Mouse (Mus musculus): ENCODE results near the gene Wiz. TPM values are rescaled to one million over a fixed set of nuclear protein-coding genes. Genes with fewer than 3 reads are reported as not detected.
A peak's percentile ranks its signal among the peaks of the same experiment; 100 is the strongest.

Wiz gene
- polyA plus RNA-seq (2015; fragmentation: Nextera tagmentation; extraction: Ambion mirVana), result 46.7 and 47.8 TPM in 2 replicates

DNA sequence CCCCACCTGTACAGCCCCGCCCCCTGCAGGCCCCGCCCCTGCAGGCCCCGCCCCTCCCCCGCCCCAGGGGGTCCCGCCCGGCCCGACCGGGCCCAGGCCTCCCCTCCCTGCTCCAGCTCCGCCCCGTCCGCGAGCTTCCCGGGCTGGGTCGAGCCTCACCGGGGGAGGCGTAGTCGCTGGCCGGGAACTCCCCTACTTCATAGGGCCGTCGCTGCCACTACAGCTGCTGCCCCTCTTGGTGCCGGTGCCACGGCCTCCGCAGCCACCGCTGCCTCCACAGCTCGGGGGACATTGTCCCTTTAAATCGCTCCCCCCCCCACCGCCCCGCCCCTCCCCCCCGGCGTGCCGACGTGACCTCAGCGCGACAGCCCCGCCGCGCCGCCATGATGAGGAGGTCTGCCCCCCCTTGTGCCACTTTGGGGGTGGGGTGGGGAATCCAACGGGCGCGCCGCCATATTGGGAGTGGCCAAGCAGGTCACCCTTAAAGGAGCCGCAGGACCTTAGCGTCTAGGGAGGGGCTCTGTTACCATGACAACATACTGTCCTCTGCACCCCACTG, at the start of gene Wiz:
TSS of gene Wiz (minus strand) at position 339 of the 559 bp plus-strand sequence.
- WGBS, result 0% methylated on average over 25 of the region's 44 CpGs
- H3K4me3 ChIP-seq, result peak within 1 kb of the TSS; percentile 61
- H3K27ac ChIP-seq, result peak within 1 kb of the TSS; percentile 85
- H3K4me1 ChIP-seq, result peaks cover 20% of the 10 kb centered on the region
- peaks cover 13% of the 10 kb centered on the region; the same call in 1 of the 2 replicates for H3K36me3 ChIP-seq (replicated peaks)
- peak within 1 kb of the TSS; percentile 83 for H3K9ac ChIP-seq
- H3K27me3 ChIP-seq (replicated peaks), result peaks cover 38% of the 10 kb centered on the region
- H3K9me3 ChIP-seq, result no peaks in the 10 kb centered on the region
- peak within 1 kb of the TSS; percentile 84 for H3K4me2 ChIP-seq
- peak; percentile 90 for ATAC-seq (replicated peaks)

DNA sequence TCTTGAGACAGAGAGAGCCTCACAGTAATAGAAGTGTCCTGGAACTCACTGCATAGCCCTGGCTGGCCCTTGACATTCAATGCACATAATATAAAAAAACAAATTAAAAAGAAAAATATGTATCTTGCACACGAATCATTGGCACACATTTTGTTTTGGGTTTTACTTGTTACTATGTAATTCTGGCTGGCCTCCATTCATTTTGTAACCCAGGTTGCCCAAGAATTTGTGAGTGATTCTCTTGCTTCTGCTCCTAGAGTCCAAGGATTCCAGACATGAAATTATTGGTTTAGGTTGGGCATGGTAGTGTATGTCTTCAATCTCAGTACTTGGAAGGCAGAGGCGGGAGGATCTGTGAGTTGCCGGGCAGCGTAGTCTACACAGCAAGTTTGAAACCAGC, 47.9 kb upstream of the Wiz start:
- Histone ChIP-seq H3K27me3 (replicated peaks) (no peaks in the 10 kb centered on the region), H3K27ac (no peak overlapping the region), H3K36me3 (replicated peaks) (no peaks in the 10 kb centered on the region), H3K4me3 (no peak overlapping the region), H3K4me2 (no peak overlapping the region), H3K4me1 (no peaks in the 10 kb centered on the region), H3K9me3 (no peaks in the 10 kb centered on the region), H3K9ac (no peak overlapping the region)
- ATAC-seq (replicated peaks), result no peak
- 92% methylated on average over 4 of the region's 4 CpGs for WGBS

DNA sequence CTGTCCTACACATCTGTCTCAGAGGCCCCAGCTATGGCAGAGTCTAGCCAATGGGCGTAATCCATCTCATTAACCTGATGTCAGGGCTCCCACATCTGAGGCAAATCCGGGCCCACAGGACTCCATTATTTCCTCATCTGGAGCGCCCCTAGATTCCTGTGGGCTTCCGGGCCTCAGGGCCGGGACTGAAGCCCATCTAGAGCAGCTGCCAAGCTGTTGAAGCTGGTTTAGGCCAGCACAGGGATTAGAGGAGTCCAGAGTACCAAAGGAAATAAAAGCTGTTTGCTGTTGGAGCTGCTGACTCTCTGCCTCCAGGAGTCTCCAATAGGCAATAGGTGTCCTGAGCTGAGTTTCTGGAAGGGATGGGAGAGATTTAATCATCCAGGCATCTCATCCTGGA, 45.9 kb upstream of the Wiz start:
- ATAC-seq (replicated peaks), result no peak
- Histone ChIP-seq H3K9me3 (no peaks in the 10 kb centered on the region), H3K4me2 (no peak overlapping the region), H3K36me3 (replicated peaks) (no peaks in the 10 kb centered on the region), H3K4me3 (no peak overlapping the region), H3K4me1 (no peaks in the 10 kb centered on the region), H3K27me3 (replicated peaks) (no peaks in the 10 kb centered on the region), H3K27ac (no peak overlapping the region), H3K9ac (no peak overlapping the region)
- WGBS, result 72% methylated on average over 5 of the region's 5 CpGs

DNA sequence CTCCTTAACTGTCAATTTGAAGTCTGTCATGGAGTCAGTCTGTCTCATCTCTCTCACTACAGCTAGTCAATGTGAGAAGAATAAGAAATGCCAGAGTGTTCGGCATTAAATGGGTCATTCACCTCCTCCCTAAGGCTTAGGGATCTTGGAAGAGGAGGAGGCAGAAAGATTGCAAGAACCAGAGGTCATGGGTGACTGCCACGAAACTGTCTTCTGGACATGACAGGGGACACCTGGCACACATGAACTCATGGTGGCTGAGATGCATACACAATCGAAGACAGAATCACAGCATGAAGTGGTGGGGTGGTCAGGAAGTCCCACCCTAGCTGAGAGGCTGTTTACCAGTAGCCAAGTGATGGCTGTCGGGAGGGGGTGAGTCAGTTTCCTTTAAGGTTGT, 45.1 kb upstream of the Wiz start:
- H3K27me3 ChIP-seq (replicated peaks), result no peaks in the 10 kb centered on the region
- no peaks in the 10 kb centered on the region for H3K4me1 ChIP-seq
- H3K36me3 ChIP-seq (replicated peaks), result no peaks in the 10 kb centered on the region
- no peak overlapping the region for H3K4me2 ChIP-seq
- H3K27ac ChIP-seq, result no peak overlapping the region
- 79% methylated on average over 4 of the region's 4 CpGs for WGBS
- no peak overlapping the region for H3K4me3 ChIP-seq
- no peaks in the 10 kb centered on the region for H3K9me3 ChIP-seq
- no peak overlapping the region for H3K9ac ChIP-seq
- ATAC-seq (replicated peaks), result no peak

DNA sequence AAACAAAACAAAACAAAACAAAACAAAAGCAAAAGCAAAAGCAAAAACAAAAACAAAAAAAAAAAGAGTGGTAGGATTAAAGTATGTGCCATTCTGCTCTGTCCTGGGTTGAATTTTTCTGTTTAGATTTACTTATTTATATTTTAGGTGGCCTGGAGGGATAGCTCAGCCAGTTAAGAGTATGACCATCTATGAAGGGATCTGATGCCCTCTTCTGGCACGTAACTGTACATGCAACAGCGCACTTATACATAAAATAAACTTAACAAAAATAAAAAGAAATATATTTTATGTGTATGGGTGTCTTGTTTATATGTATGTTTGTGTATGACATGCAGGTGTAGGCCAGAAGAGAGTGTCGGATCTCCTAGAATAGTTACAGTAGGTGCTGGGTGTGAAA, 42.7 kb upstream of the Wiz start:
- Histone ChIP-seq H3K27ac (no peak overlapping the region), H3K9ac (no peak overlapping the region), H3K36me3 (replicated peaks) (no peaks in the 10 kb centered on the region), H3K27me3 (replicated peaks) (no peaks in the 10 kb centered on the region), H3K4me2 (no peak overlapping the region), H3K4me3 (no peak overlapping the region), H3K4me1 (no peaks in the 10 kb centered on the region), H3K9me3 (no peaks in the 10 kb centered on the region)
- WGBS, result 64% methylated on average over 3 of the region's 3 CpGs
- ATAC-seq (replicated peaks), result no peak

DNA sequence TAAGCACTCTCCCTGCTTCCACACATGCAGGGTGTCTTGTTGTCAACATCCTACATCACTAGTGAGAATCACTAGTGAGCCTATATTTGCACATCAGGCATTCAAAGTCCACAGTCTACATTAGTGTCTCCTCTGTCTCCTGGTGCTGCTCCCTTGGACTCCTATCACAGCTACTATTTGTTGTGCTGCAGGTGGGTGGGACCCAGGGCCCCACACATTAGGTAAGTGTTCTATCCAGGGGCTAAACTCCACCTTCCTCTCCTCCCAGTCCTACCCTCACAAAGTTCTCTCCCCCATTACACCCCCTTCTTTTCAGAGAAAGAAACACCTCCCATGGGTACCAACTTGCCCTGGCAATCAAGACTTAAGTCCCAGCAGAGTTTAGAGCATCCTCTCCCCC, 37.4 kb upstream of the Wiz start:
- Histone ChIP-seq H3K36me3 (replicated peaks) (no peaks in the 10 kb centered on the region), H3K27me3 (replicated peaks) (no peaks in the 10 kb centered on the region), H3K9me3 (no peaks in the 10 kb centered on the region), H3K27ac (no peak overlapping the region), H3K4me1 (no peaks in the 10 kb centered on the region), H3K4me3 (no peak overlapping the region), H3K9ac (no peak overlapping the region), H3K4me2 (no peak overlapping the region)
- ATAC-seq (replicated peaks), result no peak

DNA sequence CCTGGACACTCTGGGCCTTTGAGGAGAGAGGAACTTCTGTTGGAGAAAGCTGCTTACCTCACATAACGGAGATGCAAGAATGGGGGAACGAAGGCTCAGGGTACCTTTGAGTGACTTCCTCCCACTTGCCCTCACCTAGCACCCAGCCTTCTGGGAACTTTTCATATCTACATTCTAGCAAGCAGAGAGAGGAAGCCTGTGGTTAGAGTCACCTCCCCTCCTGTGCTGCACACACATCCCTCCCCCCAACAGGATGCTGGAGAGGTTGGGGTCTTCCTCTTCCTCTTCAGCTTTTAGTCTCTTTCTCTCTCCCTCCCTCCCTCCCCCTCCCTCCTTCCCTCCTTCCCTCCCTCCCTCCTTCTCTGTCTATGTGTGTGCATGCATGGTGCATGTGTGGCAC, 34.8 kb upstream of the Wiz start, which contains the start of gene Pglyrp2:
TSS of gene Pglyrp2 (minus strand) at position 134 of the 400 bp plus-strand sequence.
- WGBS, result 96% methylated on average over 2 of the region's 2 CpGs

DNA sequence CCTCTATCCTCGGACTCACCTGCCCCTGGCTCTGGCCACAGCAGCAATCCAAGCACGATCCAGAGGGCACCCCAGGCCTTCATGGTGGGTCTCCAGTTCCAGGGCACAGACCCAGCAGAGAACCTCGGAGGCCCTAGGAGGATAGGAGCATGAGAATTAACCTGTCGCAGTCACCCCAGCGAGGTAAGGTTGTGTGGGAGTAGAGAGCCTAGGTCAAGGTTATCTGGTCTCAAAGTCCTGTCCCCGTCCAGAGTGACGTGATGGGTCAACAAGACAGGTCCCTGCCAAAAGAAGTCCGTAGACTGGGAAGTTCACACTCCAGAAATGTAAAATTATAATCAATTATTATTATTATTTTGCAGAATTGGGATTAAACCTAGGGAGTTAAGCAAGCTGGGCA, 31.5 kb upstream of the Wiz start:
- H3K9me3 ChIP-seq, result no peaks in the 10 kb centered on the region
- WGBS, result 81% methylated on average over 8 of the region's 8 CpGs
- H3K4me1 ChIP-seq, result no peaks in the 10 kb centered on the region
- no peak for ATAC-seq (replicated peaks)
- no peak overlapping the region for H3K4me2 ChIP-seq
- H3K27me3 ChIP-seq (replicated peaks), result peaks cover 7% of the 10 kb centered on the region; the same call in 1 of the 2 replicates
- no peak overlapping the region for H3K9ac ChIP-seq
- H3K36me3 ChIP-seq (replicated peaks), result no peaks in the 10 kb centered on the region
- no peak overlapping the region for H3K27ac ChIP-seq
- H3K4me3 ChIP-seq, result no peak overlapping the region

More for the DNA sequence above, 34.8 kb upstream of the Wiz start, which contains the start of gene Pglyrp2:
- Histone ChIP-seq H3K4me1 (no peaks in the 10 kb centered on the region), H3K27ac (no peak within 1 kb of the TSS), H3K4me2 (no peak within 1 kb of the TSS), H3K9ac (no peak within 1 kb of the TSS), H3K27me3 (replicated peaks) (no peaks in the 10 kb centered on the region), H3K36me3 (replicated peaks) (no peaks in the 10 kb centered on the region), H3K4me3 (no peak within 1 kb of the TSS), H3K9me3 (no peaks in the 10 kb centered on the region)
- no peak for ATAC-seq (replicated peaks)

DNA sequence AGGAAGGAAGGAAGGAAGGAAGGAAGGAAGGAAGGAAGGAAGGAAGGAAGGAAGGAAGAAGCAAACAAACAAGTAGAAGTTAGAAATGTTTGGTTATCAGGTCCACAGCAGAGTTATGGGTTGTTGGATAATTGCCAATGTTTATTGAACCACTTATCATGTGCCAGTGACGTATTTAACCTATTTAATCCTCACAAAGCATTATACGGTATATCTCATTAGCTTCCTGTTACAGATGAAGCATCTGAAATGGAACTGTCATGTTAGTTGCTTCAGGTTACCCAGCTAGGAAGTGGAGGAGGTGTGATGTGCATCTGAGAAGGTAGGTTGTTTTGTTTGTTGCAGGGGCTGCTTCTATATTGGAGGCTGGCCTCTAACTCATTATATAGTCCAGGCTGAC, 30.8 kb upstream of the Wiz start:
- H3K4me2 ChIP-seq, result no peak overlapping the region
- H3K36me3 ChIP-seq (replicated peaks), result no peaks in the 10 kb centered on the region
- H3K27me3 ChIP-seq (replicated peaks), result peaks cover 10% of the 10 kb centered on the region; the same call in 1 of the 2 replicates
- no peaks in the 10 kb centered on the region for H3K4me1 ChIP-seq
- H3K9me3 ChIP-seq, result no peaks in the 10 kb centered on the region
- no peak overlapping the region for H3K4me3 ChIP-seq
- H3K9ac ChIP-seq, result no peak overlapping the region
- no peak for ATAC-seq (replicated peaks)
- 69% methylated on average over 2 of the region's 2 CpGs for WGBS
- no peak overlapping the region for H3K27ac ChIP-seq

DNA sequence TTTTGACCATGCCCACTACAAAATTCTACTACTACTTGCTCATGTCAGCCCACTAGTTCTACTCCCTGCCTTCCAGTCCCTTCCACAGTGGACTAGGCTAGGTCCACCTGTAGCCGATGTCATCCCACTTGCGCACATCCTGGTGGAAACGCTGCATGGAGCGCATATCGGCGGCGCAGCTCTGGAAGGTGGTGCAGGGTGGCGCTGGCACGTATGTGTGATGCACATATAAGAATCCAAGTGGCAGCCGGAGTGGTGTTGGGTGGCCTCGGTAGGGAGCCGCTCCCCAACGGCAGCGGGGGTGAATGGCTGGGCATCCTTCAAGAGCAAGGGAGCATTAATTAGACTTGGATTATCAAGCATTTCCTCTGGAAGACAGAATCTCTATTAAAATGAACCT, 27.5 kb upstream of the Wiz start:
- ATAC-seq (replicated peaks), result no peak
- 92% methylated on average over 14 of the region's 14 CpGs for WGBS

DNA sequence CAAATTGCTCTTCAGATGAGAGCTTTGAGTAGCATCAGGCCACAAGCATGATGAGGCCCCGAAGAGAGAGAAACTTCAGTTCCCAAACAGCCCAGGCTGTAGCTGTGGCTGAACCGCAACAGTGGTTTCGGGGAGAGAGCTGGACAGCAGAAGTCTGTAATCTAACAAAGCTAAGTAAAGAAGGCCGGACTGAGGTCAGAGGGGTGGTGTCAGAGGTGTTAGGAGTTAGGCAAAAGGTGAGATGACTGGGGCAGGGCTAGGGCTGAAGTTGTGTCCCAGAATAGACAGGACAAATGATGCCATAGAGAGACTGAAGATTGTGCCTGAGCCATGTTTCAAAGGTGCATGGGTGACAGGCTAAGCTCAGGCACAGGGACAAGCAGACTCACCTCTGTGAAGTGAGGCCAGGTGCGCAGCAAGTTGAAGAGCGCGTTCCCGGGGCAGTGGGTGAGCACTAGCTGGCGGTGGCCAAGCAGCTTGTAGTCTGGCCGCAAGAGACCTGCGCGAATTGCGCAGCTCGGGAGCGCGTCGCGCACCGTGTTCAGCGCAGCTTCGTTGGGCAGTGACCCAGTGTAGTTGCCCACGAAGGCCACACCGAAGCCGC, 26.3 kb upstream of the Wiz start:
- Histone ChIP-seq H3K4me3 (no peak overlapping the region), H3K27ac (no peak overlapping the region), H3K9me3 (no peaks in the 10 kb centered on the region), H3K9ac (no peak overlapping the region), H3K4me1 (no peaks in the 10 kb centered on the region), H3K36me3 (replicated peaks) (no peaks in the 10 kb centered on the region), H3K27me3 (replicated peaks) (peaks cover 10% of the 10 kb centered on the region; the same call in 1 of the 2 replicates), H3K4me2 (no peak overlapping the region)
- WGBS, result 58% methylated on average over 24 of the region's 24 CpGs
- no peak for ATAC-seq (replicated peaks)

More for the DNA sequence above, 27.5 kb upstream of the Wiz start:
- H3K27ac ChIP-seq, result no peak overlapping the region
- no peaks in the 10 kb centered on the region for H3K36me3 ChIP-seq (replicated peaks)
- H3K4me3 ChIP-seq, result no peak overlapping the region
- no peak overlapping the region for H3K4me2 ChIP-seq
- peaks cover 10% of the 10 kb centered on the region; the same call in 1 of the 2 replicates for H3K27me3 ChIP-seq (replicated peaks)
- H3K9me3 ChIP-seq, result no peaks in the 10 kb centered on the region
- no peak overlapping the region for H3K9ac ChIP-seq
- H3K4me1 ChIP-seq, result no peaks in the 10 kb centered on the region

DNA sequence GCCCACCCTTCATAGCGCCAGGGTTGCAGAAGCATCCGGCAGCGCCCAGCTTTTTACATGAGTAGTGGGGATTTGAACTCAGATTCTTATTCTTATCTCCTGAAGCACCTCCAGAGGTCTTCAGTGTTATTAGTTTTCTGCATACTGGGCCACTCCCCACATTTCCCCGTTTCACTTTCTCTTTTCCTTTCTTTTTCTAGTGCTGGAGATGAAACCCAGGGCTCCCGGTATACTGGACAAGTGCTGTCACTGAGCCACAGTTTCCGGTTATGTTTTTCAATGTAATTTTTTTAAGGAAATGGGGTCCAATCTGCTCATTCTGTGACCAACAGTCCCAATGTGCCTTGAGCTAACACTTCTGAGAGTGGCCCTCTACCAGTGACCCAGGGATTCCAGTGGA, 22.7 kb upstream of the Wiz start:
- no peak for ATAC-seq (replicated peaks)
- H3K27ac ChIP-seq, result no peak overlapping the region
- no peaks in the 10 kb centered on the region for H3K4me1 ChIP-seq
- H3K4me3 ChIP-seq, result no peak overlapping the region
- H3K4me2 ChIP-seq, result no peak overlapping the region
- H3K36me3 ChIP-seq (replicated peaks), result no peaks in the 10 kb centered on the region
- no peak overlapping the region for H3K9ac ChIP-seq
- WGBS, result 92% methylated on average over 6 of the region's 6 CpGs
- no peaks in the 10 kb centered on the region for H3K9me3 ChIP-seq
- peaks cover 10% of the 10 kb centered on the region; the same call in 1 of the 2 replicates for H3K27me3 ChIP-seq (replicated peaks)

DNA sequence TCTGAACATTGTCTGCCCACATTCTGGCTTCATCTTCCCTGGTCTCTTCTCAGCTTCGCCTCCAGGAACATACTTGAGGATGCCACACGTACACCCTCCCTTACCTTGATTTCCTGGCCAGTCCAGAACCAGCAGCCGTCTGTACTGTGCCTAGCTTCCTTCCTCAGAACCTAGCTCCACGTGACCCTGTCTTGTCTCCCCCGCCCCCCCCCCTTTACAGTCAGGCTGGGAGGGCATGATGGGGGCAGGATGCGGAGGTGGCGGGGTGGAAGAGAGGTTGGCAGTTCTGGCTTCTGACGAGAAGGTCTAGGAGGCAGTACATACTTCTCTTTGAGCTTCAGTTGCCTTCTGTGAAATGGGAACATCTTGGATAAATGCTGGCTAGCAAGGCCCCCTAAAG, 14.2 kb upstream of the Wiz start, which contains the start of gene Rasal3:
TSS of gene Rasal3 (minus strand) at position 167 of the 400 bp plus-strand sequence.
- no peak within 1 kb of the TSS for H3K27ac ChIP-seq
- H3K4me1 ChIP-seq, result no peaks in the 10 kb centered on the region
- ATAC-seq (replicated peaks), result no peak
- H3K4me2 ChIP-seq, result no peak within 1 kb of the TSS
- no peaks in the 10 kb centered on the region for H3K9me3 ChIP-seq
- WGBS, result 83% methylated on average over 8 of the region's 8 CpGs
- no peak within 1 kb of the TSS for H3K9ac ChIP-seq
- no peak within 1 kb of the TSS for H3K4me3 ChIP-seq
- H3K36me3 ChIP-seq (replicated peaks), result no peaks in the 10 kb centered on the region
- peaks cover 7% of the 10 kb centered on the region for H3K27me3 ChIP-seq (replicated peaks)
